Mouse (Mus musculus): ENCODE results near the gene Dcp1b.

DNA sequence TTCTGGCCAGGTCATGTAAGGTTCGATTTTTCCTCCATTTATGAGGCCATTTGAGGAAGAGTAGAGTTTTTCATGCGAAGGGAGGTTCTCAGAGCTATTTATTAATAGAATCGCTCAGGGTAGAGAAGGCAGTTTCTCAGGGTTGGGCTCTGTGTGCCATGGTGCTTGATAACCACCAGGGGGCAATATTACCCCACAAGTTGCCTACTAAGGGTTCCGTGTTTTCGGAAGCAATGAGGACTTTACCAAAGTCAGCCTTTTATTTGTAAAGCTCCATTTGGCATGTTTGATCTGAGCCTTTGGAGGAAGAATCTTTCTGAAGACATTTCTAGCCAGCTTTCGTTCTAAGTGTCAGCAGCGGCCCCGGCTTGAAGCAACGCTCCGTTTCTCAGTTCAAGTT, 45.2 kb downstream of the Dcp1b start:
- peak; percentile 98 for TF ChIP-seq ZC3H11A (IDR thresholded peaks at IDR 0.05; ENCODE audit: borderline replicate concordance, low read depth, low read length)
- TF ChIP-seq HCFC1 (IDR thresholded peaks at IDR 0.05; ENCODE audit: borderline replicate concordance, insufficient read depth, low read length), result no peak
- no peak for TF ChIP-seq CHD2 (IDR thresholded peaks at IDR 0.05; ENCODE audit: low read depth, low read length)
